Comparison of ENCODE assay signal across 24 mouse cellular contexts in genomic region chr2:72206530-72207248, GRCm38 (mm10).
DNase-seq lines count a peak whose midpoint lies in the region; ATAC-seq and TF ChIP-seq lines count a peak whose summit lies in the region.
"Had no signal": no experiment of that assay in that cellular context is flagged by ENCODE, and none has a peak within 500 bp of the region (broad histone marks: within the 10 kb centered on the region; RNA-seq: fewer than 3 reads in every experiment).

No protein-coding gene starts in this region.

- H3K9me3 ChIP-seq in midbrain, embryonic 11.5 days (ENCODE audit: control insufficient read depth, low read length) = no peaks in the 10 kb centered on the region
- no peaks in the 10 kb centered on the region for H3K9me3 ChIP-seq in midbrain, embryonic 14.5 days (ENCODE audit: control insufficient read depth, low read length)
- H3K9me3 ChIP-seq: embryonic facial prominence, embryonic 15.5 days; forebrain, embryonic 10.5 days; heart, embryonic 13.5 days; hindbrain, embryonic 12.5 days had no signal

- no peak overlapping the region for H3K4me2 ChIP-seq in midbrain, embryonic 11.5 days
- H3K4me2 ChIP-seq in midbrain, embryonic 14.5 days (ENCODE audit: low read length) = no peak overlapping the region
- H3K4me2 ChIP-seq: embryonic facial prominence, embryonic 15.5 days; heart, embryonic 13.5 days; hindbrain, embryonic 12.5 days had no signal

- no peak for TF ChIP-seq CTCF in left cerebral cortex, adult 2 months (IDR thresholded peaks at IDR 0.05)

- H3K27me3 ChIP-seq in midbrain, embryonic 11.5 days (ENCODE audit: control insufficient read depth, insufficient read depth, low read length) = no peaks in the 10 kb centered on the region
- H3K27me3 ChIP-seq in midbrain, embryonic 14.5 days (ENCODE audit: control insufficient read depth, insufficient read depth, low read length) = no peaks in the 10 kb centered on the region
- H3K27me3 ChIP-seq: CH12.LX; embryonic facial prominence, embryonic 15.5 days; heart, embryonic 13.5 days; hindbrain, embryonic 12.5 days; Patski had no signal

- intact Hi-C loops in left cerebral cortex, postnatal 4 days (cut with DNase I) = no loop called here
- intact Hi-C loops in left cerebral cortex, adult 2 months (cut with DNase I) = no loop called here

- no peaks in the 10 kb centered on the region for H3K4me1 ChIP-seq in midbrain, embryonic 11.5 days (ENCODE audit: control insufficient read depth, insufficient read depth, low read length)
- no peaks in the 10 kb centered on the region for H3K4me1 ChIP-seq in midbrain, embryonic 14.5 days (ENCODE audit: control insufficient read depth, insufficient read depth, low read length)
- H3K4me1 ChIP-seq: embryonic facial prominence, embryonic 15.5 days had no signal

- no peak overlapping the region for H3K4me3 ChIP-seq in midbrain, embryonic 11.5 days (ENCODE audit: low read depth, low read length)
- no peak overlapping the region for H3K4me3 ChIP-seq in midbrain, embryonic 14.5 days (replicated peaks; ENCODE audit: low read depth, low read length)
- no peak overlapping the region for H3K4me3 ChIP-seq in left cerebral cortex, adult 2 months
- H3K4me3 ChIP-seq: embryonic facial prominence, embryonic 15.5 days; erythroblast, embryonic 14.5 days; forebrain, embryonic 10.5 days; gastrocnemius, adult 2 months; heart, embryonic 13.5 days; hindbrain, embryonic 12.5 days had no signal

- DNase-seq in frontal cortex, adult 2 months (ENCODE audit: extremely low spot score in 1 of 2, low spot score in 1 of 2) = peak; percentile 38 to 55
- no peak for DNase-seq in frontal cortex, postnatal 14 days (ENCODE audit: low spot score in 2 of 2)
- peak; percentile 27 for DNase-seq in left cerebral cortex, adult 11 months (ENCODE audit: low spot score)
- DNase-seq in left cerebral cortex, postnatal 4 days = no peak
- DNase-seq in midbrain, embryonic 11.5 days (ENCODE audit: low spot score, missing footprints) = peak; percentile 74
- DNase-seq in midbrain, embryonic 14.5 days = no peak
- peak; percentile 30 to 32 for DNase-seq in left cerebral cortex, adult 2 months (ENCODE audit: extremely low spot score in 1 of 2, low spot score in 2 of 2)
- no peak for DNase-seq in cerebellum, postnatal 4 days (ENCODE audit: low spot score in 2 of 2)
- DNase-seq: adrenal gland, adult 2 months; adrenal gland, postnatal 25 days; embryo, embryonic 11 days; gastrocnemius, adult 2 months; gastrocnemius, postnatal 25 days; heart, postnatal 4 days had no signal

- no peaks in the 10 kb centered on the region for H3K36me3 ChIP-seq in midbrain, embryonic 11.5 days (ENCODE audit: control insufficient read depth, insufficient read depth, low read length)
- no peaks in the 10 kb centered on the region for H3K36me3 ChIP-seq in midbrain, embryonic 14.5 days (ENCODE audit: control insufficient read depth, insufficient read depth, low read length)
- H3K36me3 ChIP-seq: embryonic facial prominence, embryonic 15.5 days; forebrain, embryonic 10.5 days; heart, embryonic 13.5 days; hindbrain, embryonic 12.5 days had no signal

- no peak overlapping the region for H3K9ac ChIP-seq in midbrain, embryonic 11.5 days (ENCODE audit: low read length)
- H3K9ac ChIP-seq in midbrain, embryonic 14.5 days (replicated peaks; ENCODE audit: low read length) = no peak overlapping the region
- H3K9ac ChIP-seq: embryonic facial prominence, embryonic 15.5 days; heart, embryonic 13.5 days; hindbrain, embryonic 12.5 days had no signal

- 85% methylated on average over 4 of the region's 4 CpGs for WGBS in midbrain, embryonic 11.5 days
- 88% methylated on average over 4 of the region's 4 CpGs for WGBS in midbrain, embryonic 14.5 days

- no peak for ATAC-seq in midbrain, embryonic 11.5 days (ENCODE audit: low FRiP score)
- no peak for ATAC-seq in midbrain, embryonic 14.5 days (ENCODE audit: low FRiP score, low TSS enrichment)
- ATAC-seq: forebrain, embryonic 16.5 days; hindbrain, embryonic 16.5 days; inflammation-experienced regulatory T-cells, adult 6 months; Patski had no signal

- no peak overlapping the region for H3K27ac ChIP-seq in midbrain, embryonic 11.5 days (ENCODE audit: low read depth, low read length)
- H3K27ac ChIP-seq in midbrain, embryonic 14.5 days (replicated peaks; ENCODE audit: low read depth, low read length) = no peak overlapping the region
- peak overlapping the region; percentile 73 for H3K27ac ChIP-seq in left cerebral cortex, adult 2 months
- H3K27ac ChIP-seq: embryonic facial prominence, embryonic 15.5 days; forebrain, embryonic 10.5 days; gastrocnemius, adult 2 months; heart, embryonic 13.5 days; hindbrain, embryonic 12.5 days had no signal

Comparison
In these comparisons a context has a peak if more than half of its experiments do, and no peak if none do; other contexts are left out.
1. DNase-seq: peak in frontal cortex, adult 2 months (2 of 2), left cerebral cortex, adult 11 months (single experiment), midbrain, embryonic 11.5 days (single experiment) and left cerebral cortex, adult 2 months (2 of 2); none in frontal cortex, postnatal 14 days (0 of 2), left cerebral cortex, postnatal 4 days (single experiment), midbrain, embryonic 14.5 days (single experiment) and cerebellum, postnatal 4 days (0 of 2).